Mouse (Mus musculus): ENCODE measurements around the gene Vps13c. TPM values are rescaled to one million over a fixed set of nuclear protein-coding genes. Genes with fewer than 3 reads are reported as not detected.

Vps13c gene
- total RNA-seq, 2 experiments from 2014 or later: 50.7 to 54.9 TPM

- DNase-seq (ENCODE audit: low spot score in 2 of 2): peak; percentile 12 to 25
These were observed 35.1 kb downstream of the Vps13c start for GRCm38 (mm10) chr9:67875337-67875736.

- DNase-seq (ENCODE audit: low spot score in 2 of 2): no peak
These were observed 37.0 kb downstream of the Vps13c start for GRCm38 (mm10) chr9:67877081-67877718.

- DNase-seq (ENCODE audit: low spot score in 2 of 2): no peak
These were observed 38.1 kb downstream of the Vps13c start for GRCm38 (mm10) chr9:67878197-67878769.

- DNase-seq (ENCODE audit: low spot score in 2 of 2): no peak
These were observed 43.3 kb downstream of the Vps13c start for GRCm38 (mm10) chr9:67883349-67883984.

- DNase-seq (ENCODE audit: low spot score in 2 of 2): no peak
These were observed 43.9 kb downstream of the Vps13c start for GRCm38 (mm10) chr9:67884095-67884494.

- DNase-seq (ENCODE audit: low spot score in 2 of 2): no peak
These were observed 47.0 kb downstream of the Vps13c start for GRCm38 (mm10) chr9:67886981-67887720.

GRCm38 (mm10) chr9:67893474-67893873, 53.3 kb downstream of the Vps13c start:
- DNase-seq (ENCODE audit: low spot score in 2 of 2): no peak

GRCm38 (mm10) chr9:67896646-67897295, 56.6 kb downstream of the Vps13c start:
- DNase-seq (ENCODE audit: low spot score in 2 of 2): no peak

GRCm38 (mm10) chr9:67900398-67900797, 60.2 kb downstream of the Vps13c start:
- no peak for DNase-seq (ENCODE audit: low spot score in 2 of 2)

GRCm38 (mm10) chr9:67904355-67904754, 64.2 kb downstream of the Vps13c start:
- no peak for DNase-seq (ENCODE audit: low spot score in 2 of 2)

GRCm38 (mm10) chr9:67905541-67905940, 65.3 kb downstream of the Vps13c start:
- no peak for DNase-seq (ENCODE audit: low spot score in 2 of 2)

GRCm38 (mm10) chr9:67914681-67915080, 74.5 kb downstream of the Vps13c start:
- no peak for DNase-seq (ENCODE audit: low spot score in 2 of 2)

- no peak for DNase-seq (ENCODE audit: low spot score in 2 of 2)
These were observed 82.2 kb downstream of the Vps13c start for GRCm38 (mm10) chr9:67922350-67922749.

- DNase-seq (ENCODE audit: low spot score in 2 of 2): no peak
These were observed 90.4 kb downstream of the Vps13c start for GRCm38 (mm10) chr9:67930629-67931028.

GRCm38 (mm10) chr9:67937286-67937685, 97.1 kb downstream of the Vps13c start:
- DNase-seq (ENCODE audit: low spot score in 2 of 2): no peak

- DNase-seq (ENCODE audit: low spot score in 2 of 2): no peak
These were observed 115.3 kb downstream of the Vps13c start for GRCm38 (mm10) chr9:67955466-67956010.

- no peak for DNase-seq (ENCODE audit: low spot score in 2 of 2)
These were observed 121.8 kb downstream of the Vps13c start for GRCm38 (mm10) chr9:67961953-67962352.

- DNase-seq (ENCODE audit: low spot score in 2 of 2): no peak
These were observed 125.7 kb downstream of the Vps13c start for GRCm38 (mm10) chr9:67965889-67966288.

- no peak for DNase-seq (ENCODE audit: low spot score in 2 of 2)
These were observed 126.8 kb downstream of the Vps13c start for GRCm38 (mm10) chr9:67967011-67967410.

- peak in 1 of 2 experiments; percentile 33 for DNase-seq (ENCODE audit: low spot score in 2 of 2)
These were observed 133.3 kb downstream of the Vps13c start for GRCm38 (mm10) chr9:67973451-67973850.

GRCm38 (mm10) chr9:67975491-67975890, 135.3 kb downstream of the Vps13c start:
- DNase-seq (ENCODE audit: low spot score in 2 of 2): no peak
